Mouse (Mus musculus) heart, adult 18-20 months (tissue): ENCODE measurements around the gene Kif16b. TPM values are rescaled to one million over a fixed set of nuclear protein-coding genes. Genes with fewer than 3 reads are reported as not detected.
A peak's percentile ranks its signal among the peaks of the same experiment; 100 is the strongest.

Experiments used
- DNase-seq, 2 experiments: peaks; one replicate each; pipeline ENCODE4 v3.0.0; 2021 to 2022; ENCODE audit warnings: mixed read lengths in 1 of 2
- total RNA-seq, 2 experiments: library from RNA; stranded (reverse); gene quantifications; 2 replicates each; pipeline ENCODE4 v1.2.3; 2021

Gene Kif16b
- total RNA-seq, 2 experiments from 2014 or later: 35.6 to 36.6 TPM

GRCm38 (mm10) chr2:142875936-142876335, 25.4 kb downstream of the Kif16b start:
- DNase-seq: no peak

- peak; percentile 65 to 66 for DNase-seq
Measured at GRCm38 (mm10) chr2:142874562-142874961, 26.8 kb downstream of the Kif16b start.

- DNase-seq: no peak
Measured at GRCm38 (mm10) chr2:142870055-142870454, 31.3 kb downstream of the Kif16b start.

GRCm38 (mm10) chr2:142867481-142867880, 33.9 kb downstream of the Kif16b start:
- no peak for DNase-seq

- no peak for DNase-seq
Measured at GRCm38 (mm10) chr2:142860994-142861393, 40.3 kb downstream of the Kif16b start.

- DNase-seq: peak; percentile 36 to 65
Measured at GRCm38 (mm10) chr2:142859452-142859851, 41.9 kb downstream of the Kif16b start.

DNA sequence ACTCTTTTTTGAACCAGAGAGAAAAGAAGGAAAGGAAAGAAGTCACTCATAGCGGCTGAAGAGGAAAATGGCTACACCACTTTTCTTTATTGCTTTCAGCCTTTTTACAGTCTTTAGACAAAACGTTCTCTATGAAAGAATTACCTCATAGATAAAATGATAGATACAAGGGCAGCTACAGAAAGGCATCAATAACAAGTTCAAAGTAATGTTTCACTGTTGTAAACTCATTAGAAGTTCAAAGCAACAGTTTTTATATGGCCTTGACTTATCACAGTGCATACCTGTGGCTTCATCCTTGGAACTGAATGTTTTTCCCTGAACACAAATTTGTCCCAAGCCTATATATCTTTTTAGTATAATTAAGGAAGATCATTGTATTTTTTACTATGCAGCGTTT, 62.6 kb downstream of the Kif16b start:
- no peak for DNase-seq

DNA sequence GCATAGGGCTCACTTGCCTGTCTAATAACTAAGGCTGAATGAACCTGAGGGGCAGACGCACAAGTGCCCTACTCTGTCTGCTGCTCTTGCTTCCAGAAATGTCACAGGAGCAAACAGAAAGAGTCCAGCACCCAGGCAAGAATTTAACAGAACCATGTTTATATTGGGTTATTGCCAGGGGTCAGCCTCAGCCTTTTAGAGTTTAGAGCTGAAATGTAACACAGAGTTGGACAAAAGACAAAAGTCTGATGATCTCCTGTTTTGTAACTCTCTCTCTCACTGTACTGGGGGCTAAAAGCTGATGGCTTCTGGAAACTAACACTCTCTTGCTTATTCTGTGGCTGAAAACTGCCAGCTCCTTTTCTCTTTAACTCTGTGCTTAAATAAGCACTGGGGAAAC, 63.2 kb downstream of the Kif16b start:
- DNase-seq: peak; percentile 20 to 35

GRCm38 (mm10) chr2:142834751-142835150, 66.6 kb downstream of the Kif16b start:
- DNase-seq: no peak

DNA sequence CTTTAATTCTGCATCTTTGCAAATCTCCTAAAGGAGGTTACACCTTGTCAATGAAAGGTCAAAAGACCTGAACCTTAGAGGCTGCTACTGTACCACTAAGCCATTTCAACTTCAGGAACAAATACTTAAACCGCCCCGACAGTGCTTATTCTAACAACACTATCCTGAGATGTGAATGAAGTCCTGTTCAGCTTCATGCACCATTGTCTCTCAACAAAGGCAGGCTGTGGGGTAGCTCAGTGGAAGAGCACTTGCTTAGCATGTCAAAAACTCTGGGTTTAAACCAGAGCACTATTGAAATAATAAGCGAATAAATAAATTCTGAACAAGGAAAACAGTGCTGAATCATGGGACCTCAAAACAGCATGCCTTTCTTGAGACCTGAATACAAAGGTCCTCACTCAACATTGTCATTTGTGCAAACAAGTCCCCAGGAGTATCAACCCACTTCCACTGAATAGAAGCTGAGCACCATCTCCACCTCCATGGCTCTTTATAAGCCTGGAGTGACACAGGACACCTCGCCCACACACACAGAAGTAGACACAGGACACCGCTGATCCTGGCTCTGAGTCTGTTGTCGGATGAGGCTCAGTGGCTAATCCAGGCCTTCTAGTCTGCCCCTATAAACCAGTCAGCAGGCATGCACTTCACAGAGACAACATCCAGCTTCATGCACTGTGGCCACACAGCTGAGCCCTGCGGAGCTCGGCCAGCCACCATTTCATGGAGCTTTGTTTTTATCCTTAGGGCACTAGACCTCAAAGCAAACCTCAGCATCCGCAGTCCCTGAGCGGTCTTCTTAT, 68.5 kb downstream of the Kif16b start:
- no peak for DNase-seq

DNA sequence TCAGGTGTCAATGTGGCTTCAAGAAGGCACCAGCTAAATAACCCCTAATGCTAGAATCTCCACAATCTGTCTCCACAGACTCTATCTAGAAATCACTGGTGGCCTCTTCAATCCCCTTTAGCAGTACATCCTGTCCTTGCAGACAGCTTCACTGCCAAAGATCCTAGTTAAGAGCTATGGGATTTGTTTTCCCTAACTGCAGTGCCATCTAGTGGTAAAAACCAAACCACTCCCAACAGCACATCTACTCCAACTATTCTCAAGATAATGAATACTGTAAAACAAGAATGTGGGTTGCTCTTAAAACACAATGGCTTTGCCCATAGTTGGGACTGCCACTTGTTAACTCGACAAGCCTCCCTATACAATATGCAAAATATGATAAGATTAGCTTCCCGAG, 88.3 kb downstream of the Kif16b start:
- DNase-seq: peak; percentile 35 to 65

- DNase-seq: no peak
Measured at GRCm38 (mm10) chr2:142803760-142804448, 97.4 kb downstream of the Kif16b start.

DNA sequence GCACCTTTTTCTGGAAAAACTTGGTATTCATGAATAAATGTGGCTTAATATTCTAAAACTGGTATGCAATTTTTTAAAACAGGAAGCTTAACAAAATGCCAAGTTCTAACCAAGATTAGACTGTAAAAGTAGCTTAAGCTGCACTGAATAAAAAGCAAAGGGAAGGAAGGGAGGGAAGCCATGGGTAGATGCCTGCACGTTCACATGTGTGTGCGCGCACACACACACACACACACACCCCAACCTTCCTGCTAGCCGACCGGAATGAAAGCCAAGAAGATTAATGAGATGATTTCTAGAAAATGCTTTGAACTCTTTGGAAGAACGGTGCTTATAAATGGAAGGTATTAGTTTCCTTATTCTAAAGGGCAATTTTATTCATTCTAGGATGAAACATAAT, 104.0 kb downstream of the Kif16b start:
- DNase-seq: no peak

DNA sequence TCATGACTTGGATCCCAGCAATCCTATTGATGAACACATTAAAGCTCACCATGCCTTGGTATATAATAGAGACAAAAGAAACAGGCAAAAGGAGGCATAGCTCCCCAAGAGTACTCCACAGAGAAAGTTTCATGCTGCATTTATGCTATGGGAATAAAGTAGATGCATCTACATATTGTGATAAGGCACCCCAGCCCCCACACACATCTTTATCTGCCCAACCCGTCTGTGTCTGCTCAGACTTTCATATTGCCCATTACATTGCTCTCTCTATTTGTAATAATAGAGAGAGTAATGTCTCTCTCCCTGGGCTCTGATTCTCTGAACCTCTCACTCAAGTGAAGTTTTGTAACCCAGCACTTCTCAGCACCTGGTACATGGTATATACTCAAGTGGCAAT, 126.0 kb downstream of the Kif16b start:
- no peak for DNase-seq

GRCm38 (mm10) chr2:142774752-142775151, 126.6 kb downstream of the Kif16b start:
- DNase-seq: no peak

DNA sequence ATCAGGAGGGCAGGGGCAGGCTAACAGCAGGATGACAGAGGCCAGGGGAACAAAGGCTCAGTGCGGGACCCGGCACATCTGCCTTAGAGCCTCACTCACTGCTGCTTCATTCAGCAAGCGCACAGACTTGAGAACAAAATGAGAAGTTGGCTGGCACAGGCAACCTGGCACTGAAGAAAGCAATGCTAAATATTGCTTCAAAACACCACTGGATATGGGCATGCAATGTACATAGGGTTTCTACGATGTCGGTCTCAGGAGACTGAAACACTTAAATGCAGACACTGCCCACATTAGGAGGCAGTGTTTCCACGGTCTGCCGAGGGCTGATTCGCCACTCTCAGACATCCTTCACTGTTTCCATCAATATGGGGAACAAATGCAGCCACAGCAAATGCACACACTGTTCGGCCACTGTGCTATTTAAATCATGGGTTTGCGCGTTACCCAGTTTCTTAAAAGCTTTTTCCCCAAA, 131.6 kb downstream of the Kif16b start:
- DNase-seq: no peak

DNA sequence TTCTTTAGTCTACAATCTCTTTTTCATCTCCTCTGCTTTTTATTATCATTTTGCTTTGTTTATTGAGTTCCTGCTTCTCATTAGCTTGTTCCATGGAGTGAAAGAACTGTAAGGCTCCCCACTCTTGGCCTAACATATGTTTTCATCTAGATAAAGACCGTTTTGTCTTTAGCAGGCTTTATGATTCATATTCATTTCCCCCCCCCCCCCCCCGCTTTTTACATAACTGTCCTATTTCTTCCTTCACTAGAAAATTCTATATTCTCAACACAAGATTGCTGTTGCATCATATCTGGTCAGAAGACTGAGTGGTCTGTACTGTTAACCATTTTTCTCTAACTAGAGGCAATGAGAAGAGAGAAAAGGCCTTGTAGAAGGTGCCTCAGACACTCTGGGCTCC, 137.1 kb downstream of the Kif16b start:
- no peak for DNase-seq

DNA sequence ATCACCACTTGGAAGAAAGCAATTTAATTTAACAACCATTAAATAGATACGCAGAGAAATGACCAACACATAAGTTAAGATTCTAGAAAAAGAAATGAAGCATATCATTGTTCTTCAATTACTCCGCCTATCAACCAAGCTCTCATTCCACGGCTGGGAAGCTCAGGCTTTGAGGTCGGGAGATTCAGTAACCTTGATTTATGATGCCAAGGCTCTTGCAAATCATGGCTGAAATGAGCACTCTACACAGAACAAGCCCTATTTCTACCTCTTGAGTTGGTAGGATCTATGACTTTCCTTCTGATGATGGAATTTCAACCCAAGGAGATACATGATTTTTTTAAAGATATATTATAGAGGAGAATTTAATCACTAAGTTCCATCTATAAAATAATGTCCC, 140.5 kb downstream of the Kif16b start:
- DNase-seq: no peak

- no peak for DNase-seq
Measured at GRCm38 (mm10) chr2:142759192-142759591, 142.1 kb downstream of the Kif16b start.

- DNase-seq: no peak
Measured at GRCm38 (mm10) chr2:142758091-142758765, 143.1 kb downstream of the Kif16b start.

- no peak for DNase-seq
Measured at GRCm38 (mm10) chr2:142739338-142739737, 162.0 kb downstream of the Kif16b start.

GRCm38 (mm10) chr2:142738488-142738887, 162.8 kb downstream of the Kif16b start:
- DNase-seq: no peak

DNA sequence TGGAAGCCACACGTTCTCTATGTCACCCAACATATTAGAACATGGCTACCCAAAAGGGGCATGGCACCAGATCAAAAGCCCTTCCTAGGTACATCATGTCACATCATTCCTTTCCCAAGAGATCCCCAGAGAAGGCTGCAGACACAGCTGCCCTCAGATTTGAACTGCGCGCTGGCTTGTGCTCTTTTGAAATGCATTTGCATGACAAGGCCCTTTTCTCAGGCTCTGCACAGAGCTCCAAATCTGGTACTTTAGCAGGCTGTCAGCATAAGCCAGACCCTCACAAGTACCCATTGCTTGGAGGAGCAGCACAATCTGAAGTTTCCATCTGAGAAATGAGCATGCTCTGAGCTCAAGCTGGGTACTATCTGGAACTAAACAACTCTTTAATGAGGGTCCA, 165.6 kb downstream of the Kif16b start:
- DNase-seq: no peak
